Mouse (Mus musculus): Measurements from ENCODE around the gene Tle3. TPM values are rescaled to one million over a fixed set of nuclear protein-coding genes. Genes with fewer than 3 reads are reported as not detected.
A peak's percentile ranks its signal among the peaks of the same experiment; 100 is the strongest.

The Tle3 gene
- polyA plus RNA-seq, 1 experiment from 2014 or later: 18.7 TPM

DNA sequence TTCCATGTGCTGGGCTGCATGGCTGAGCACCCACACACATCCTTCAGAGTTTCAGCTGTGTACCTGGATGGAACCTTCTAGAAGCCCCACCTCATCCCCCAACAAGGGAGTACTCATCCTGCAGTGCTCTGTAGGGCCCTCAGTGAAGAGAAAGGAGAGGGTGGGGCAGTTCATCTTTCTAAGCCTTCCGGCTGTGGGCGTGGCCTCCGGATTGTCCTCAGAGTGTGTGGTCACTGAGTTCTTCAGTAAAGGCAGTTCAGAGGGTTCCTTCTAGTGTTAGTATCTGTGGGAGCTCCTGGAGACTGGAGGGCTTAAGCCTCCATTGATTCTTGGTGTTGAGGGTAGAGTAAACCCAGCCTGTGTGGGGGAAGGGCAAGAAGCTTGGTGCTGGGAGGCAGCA is 22.9 kb downstream of the Tle3 start:
- no peaks in the 10 kb centered on the region for H3K9me3 ChIP-seq (ENCODE audit: control insufficient read depth, low read length)
- H3K4me2 ChIP-seq (ENCODE audit: low read depth, low read length): no peak overlapping the region
- ATAC-seq (ENCODE audit: low read depth): no peak
- H3K36me3 ChIP-seq (ENCODE audit: control insufficient read depth, insufficient read depth, low read length): peaks cover 27% of the 10 kb centered on the region
- no peaks in the 10 kb centered on the region for H3K27me3 ChIP-seq (ENCODE audit: control insufficient read depth, insufficient read depth, low read length)
- no peak overlapping the region for H3K9ac ChIP-seq (replicated peaks; ENCODE audit: low read depth, low read length)
- no peak overlapping the region for H3K27ac ChIP-seq (ENCODE audit: low read depth, low read length)
- peaks cover 33% of the 10 kb centered on the region; the same call in 1 of the 2 replicates for H3K4me1 ChIP-seq (ENCODE audit: control insufficient read depth, insufficient read depth, low read length)
- 90% methylated on average over 3 of the region's 3 CpGs for WGBS
- H3K4me3 ChIP-seq (ENCODE audit: low read depth, low read length): no peak overlapping the region

DNA sequence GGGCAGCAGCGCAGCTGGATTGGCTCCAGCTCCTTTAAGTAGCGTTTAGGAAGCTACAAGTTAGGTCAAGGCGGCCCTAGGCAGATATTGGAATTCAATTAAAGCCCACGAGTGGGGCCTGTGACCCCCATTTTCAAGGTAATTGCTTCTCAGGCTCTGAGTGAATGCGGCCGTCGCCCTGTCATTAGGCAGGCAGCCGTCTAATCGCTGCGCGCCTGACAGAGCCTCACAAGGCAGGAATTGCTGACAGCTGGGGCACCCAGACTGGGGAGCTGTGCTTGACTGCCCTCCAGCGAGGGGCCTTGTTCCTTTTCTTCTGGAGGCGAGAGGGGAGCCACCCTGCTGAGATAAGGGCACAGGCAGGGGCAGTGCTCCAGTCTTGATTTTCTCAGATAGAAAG is 24.3 kb downstream of the Tle3 start:
- Histone ChIP-seq H3K4me1 (ENCODE audit: control insufficient read depth, insufficient read depth, low read length) (peaks cover 36% of the 10 kb centered on the region; the same call in 1 of the 2 replicates), H3K27ac (ENCODE audit: low read depth, low read length) (peak overlapping the region; percentile 1; the same call in 1 of the 2 replicates), H3K4me2 (ENCODE audit: low read depth, low read length) (no peak overlapping the region), H3K27me3 (ENCODE audit: control insufficient read depth, insufficient read depth, low read length) (no peaks in the 10 kb centered on the region), H3K9me3 (ENCODE audit: control insufficient read depth, low read length) (no peaks in the 10 kb centered on the region), H3K36me3 (ENCODE audit: control insufficient read depth, insufficient read depth, low read length) (peaks cover 27% of the 10 kb centered on the region), H3K4me3 (ENCODE audit: low read depth, low read length) (no peak overlapping the region), H3K9ac (replicated peaks; ENCODE audit: low read depth, low read length) (no peak overlapping the region)
- peak; percentile 49; the same call in 1 of the 2 replicates for ATAC-seq (ENCODE audit: low read depth)
- WGBS: 23% methylated on average over 13 of the region's 13 CpGs

DNA sequence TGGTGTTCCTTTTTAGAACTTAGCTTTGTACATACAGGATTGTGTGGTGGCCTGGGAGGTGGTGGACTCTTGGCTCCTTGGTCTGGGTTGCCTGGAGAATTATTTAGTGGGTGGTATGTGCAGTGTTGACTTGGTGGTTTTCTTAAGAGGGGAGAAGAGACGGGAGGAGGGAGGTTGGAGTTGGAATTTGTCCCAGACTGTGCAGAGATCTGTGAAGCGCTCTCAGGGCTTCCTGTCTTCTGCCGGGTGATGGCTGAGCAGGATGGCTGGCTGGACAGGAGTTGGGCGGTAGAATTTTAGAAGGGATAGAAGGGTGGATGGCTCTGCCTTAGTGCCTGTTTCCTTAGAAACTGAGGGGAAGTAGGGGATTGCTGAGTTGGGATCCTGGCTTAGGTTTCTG is 25.0 kb downstream of the Tle3 start:
- ATAC-seq (ENCODE audit: low read depth): no peak
- WGBS: 73% methylated on average over 4 of the region's 4 CpGs
- Histone ChIP-seq H3K27me3 (ENCODE audit: control insufficient read depth, insufficient read depth, low read length) (no peaks in the 10 kb centered on the region), H3K9me3 (ENCODE audit: control insufficient read depth, low read length) (no peaks in the 10 kb centered on the region), H3K4me3 (ENCODE audit: low read depth, low read length) (no peak overlapping the region), H3K9ac (replicated peaks; ENCODE audit: low read depth, low read length) (no peak overlapping the region), H3K4me1 (ENCODE audit: control insufficient read depth, insufficient read depth, low read length) (peaks cover 36% of the 10 kb centered on the region; the same call in 1 of the 2 replicates), H3K27ac (ENCODE audit: low read depth, low read length) (peak overlapping the region; percentile 1; the same call in 1 of the 2 replicates), H3K4me2 (ENCODE audit: low read depth, low read length) (no peak overlapping the region), H3K36me3 (ENCODE audit: control insufficient read depth, insufficient read depth, low read length) (peaks cover 27% of the 10 kb centered on the region)

DNA sequence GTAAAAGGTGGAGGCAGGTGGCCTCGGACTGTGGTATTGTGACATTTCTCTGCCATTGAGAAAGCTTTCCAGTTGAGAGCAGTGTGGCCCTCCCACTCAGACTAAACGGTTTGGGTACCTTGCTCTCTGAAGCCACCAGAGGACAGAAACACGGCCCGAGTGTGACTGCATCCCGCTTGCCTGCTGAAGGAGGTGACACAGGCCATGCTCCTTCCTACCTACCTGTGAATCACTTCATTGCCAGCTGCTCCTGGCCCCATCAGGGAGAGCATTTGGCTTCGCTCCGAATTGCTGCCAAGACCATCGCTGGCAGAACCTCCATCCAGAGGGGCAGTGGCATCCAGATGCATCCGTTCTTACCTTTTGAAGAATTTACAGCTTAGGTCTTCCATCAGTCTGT is 26.0 kb downstream of the Tle3 start:
- Histone ChIP-seq H3K27me3 (ENCODE audit: control insufficient read depth, insufficient read depth, low read length) (no peaks in the 10 kb centered on the region), H3K4me2 (ENCODE audit: low read depth, low read length) (no peak overlapping the region), H3K27ac (ENCODE audit: low read depth, low read length) (no peak overlapping the region), H3K9ac (replicated peaks; ENCODE audit: low read depth, low read length) (no peak overlapping the region), H3K4me1 (ENCODE audit: control insufficient read depth, insufficient read depth, low read length) (peaks cover 43% of the 10 kb centered on the region), H3K36me3 (ENCODE audit: control insufficient read depth, insufficient read depth, low read length) (peaks cover 27% of the 10 kb centered on the region), H3K4me3 (ENCODE audit: low read depth, low read length) (no peak overlapping the region), H3K9me3 (ENCODE audit: control insufficient read depth, low read length) (no peaks in the 10 kb centered on the region)
- no peak for ATAC-seq (ENCODE audit: low read depth)
- 85% methylated on average over 9 of the region's 9 CpGs for WGBS

DNA sequence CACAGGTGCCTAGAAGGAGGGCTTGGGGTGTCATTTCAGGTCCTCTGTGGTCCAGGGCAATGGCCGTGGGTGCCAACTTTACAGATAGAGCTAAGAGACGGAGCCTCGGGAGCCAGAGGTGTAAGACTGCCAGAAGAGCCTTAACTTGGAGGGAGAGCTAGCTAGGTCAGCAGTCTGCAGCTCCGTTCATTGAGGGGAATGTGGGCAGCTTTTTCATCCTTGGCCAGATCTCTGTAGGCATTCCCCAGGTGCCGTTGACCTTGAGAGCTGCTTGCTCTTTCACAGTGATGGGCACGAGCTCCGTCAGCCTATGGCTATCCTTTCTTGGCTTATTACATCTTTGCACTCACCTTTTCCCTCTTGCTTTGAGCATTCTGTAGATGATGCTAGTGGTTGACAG is 28.0 kb downstream of the Tle3 start:
- Histone ChIP-seq H3K9ac (replicated peaks; ENCODE audit: low read depth, low read length) (no peak overlapping the region), H3K36me3 (ENCODE audit: control insufficient read depth, insufficient read depth, low read length) (peaks cover 9% of the 10 kb centered on the region; the same call in 1 of the 2 replicates), H3K27me3 (ENCODE audit: control insufficient read depth, insufficient read depth, low read length) (no peaks in the 10 kb centered on the region), H3K4me2 (ENCODE audit: low read depth, low read length) (no peak overlapping the region), H3K27ac (ENCODE audit: low read depth, low read length) (no peak overlapping the region), H3K4me1 (ENCODE audit: control insufficient read depth, insufficient read depth, low read length) (peaks cover 59% of the 10 kb centered on the region), H3K9me3 (ENCODE audit: control insufficient read depth, low read length) (no peaks in the 10 kb centered on the region), H3K4me3 (ENCODE audit: low read depth, low read length) (no peak overlapping the region)
- ATAC-seq (ENCODE audit: low read depth): no peak
- 92% methylated on average over 7 of the region's 7 CpGs for WGBS

DNA sequence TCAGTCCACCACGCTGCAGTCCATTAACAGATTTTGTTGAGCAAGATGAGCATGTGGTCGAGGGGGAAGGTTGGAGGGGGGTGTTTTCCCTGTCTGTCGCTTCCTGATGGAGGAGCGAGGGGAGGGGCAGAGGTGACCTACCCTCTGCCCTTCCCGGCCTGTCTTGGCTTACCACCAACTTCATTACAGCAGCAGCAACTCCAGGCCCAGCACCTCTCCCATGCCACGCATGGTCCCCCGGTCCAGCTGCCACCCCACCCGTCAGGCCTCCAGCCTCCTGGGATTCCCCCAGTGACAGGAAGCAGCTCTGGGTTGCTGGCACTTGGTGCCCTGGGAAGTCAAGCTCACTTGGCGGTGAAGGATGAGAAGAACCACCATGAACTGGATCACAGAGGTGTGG is 29.5 kb downstream of the Tle3 start:
- no peak overlapping the region for H3K4me2 ChIP-seq (ENCODE audit: low read depth, low read length)
- peaks cover 9% of the 10 kb centered on the region for H3K36me3 ChIP-seq (ENCODE audit: control insufficient read depth, insufficient read depth, low read length)
- H3K4me3 ChIP-seq (ENCODE audit: low read depth, low read length): no peak overlapping the region
- WGBS: 62% methylated on average over 9 of the region's 9 CpGs
- no peaks in the 10 kb centered on the region for H3K27me3 ChIP-seq (ENCODE audit: control insufficient read depth, insufficient read depth, low read length)
- ATAC-seq (ENCODE audit: low read depth): no peak
- H3K27ac ChIP-seq (ENCODE audit: low read depth, low read length): no peak overlapping the region
- H3K4me1 ChIP-seq (ENCODE audit: control insufficient read depth, insufficient read depth, low read length): peaks cover 65% of the 10 kb centered on the region
- no peak overlapping the region for H3K9ac ChIP-seq (replicated peaks; ENCODE audit: low read depth, low read length)
- H3K9me3 ChIP-seq (ENCODE audit: control insufficient read depth, low read length): no peaks in the 10 kb centered on the region

DNA sequence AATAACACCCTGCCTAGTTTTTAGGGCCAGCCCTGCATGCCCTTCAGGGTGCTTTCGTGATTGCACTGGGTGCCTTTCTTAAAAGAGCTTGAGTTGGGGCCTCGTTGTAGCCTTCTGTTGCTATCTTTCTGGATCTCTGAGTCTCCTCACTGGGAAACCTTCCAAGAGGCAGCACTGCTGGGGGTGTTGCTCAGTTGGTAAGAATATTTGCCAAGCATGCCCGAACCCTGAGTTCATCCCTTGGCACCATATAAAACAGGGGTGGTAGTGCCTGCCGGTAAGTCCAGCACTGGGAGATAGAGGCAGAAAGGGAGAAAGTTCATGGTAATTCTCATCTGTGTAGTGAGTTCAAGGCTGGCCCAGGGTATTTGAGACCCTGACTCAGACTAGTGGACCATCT is 30.1 kb downstream of the Tle3 start:
- no peaks in the 10 kb centered on the region for H3K9me3 ChIP-seq (ENCODE audit: control insufficient read depth, low read length)
- 72% methylated on average over 4 of the region's 4 CpGs for WGBS
- H3K4me3 ChIP-seq (ENCODE audit: low read depth, low read length): no peak overlapping the region
- H3K36me3 ChIP-seq (ENCODE audit: control insufficient read depth, insufficient read depth, low read length): peaks cover 15% of the 10 kb centered on the region
- no peak overlapping the region for H3K9ac ChIP-seq (replicated peaks; ENCODE audit: low read depth, low read length)
- H3K27me3 ChIP-seq (ENCODE audit: control insufficient read depth, insufficient read depth, low read length): no peaks in the 10 kb centered on the region
- no peak overlapping the region for H3K4me2 ChIP-seq (ENCODE audit: low read depth, low read length)
- no peak overlapping the region for H3K27ac ChIP-seq (ENCODE audit: low read depth, low read length)
- no peak for ATAC-seq (ENCODE audit: low read depth)
- H3K4me1 ChIP-seq (ENCODE audit: control insufficient read depth, insufficient read depth, low read length): peaks cover 62% of the 10 kb centered on the region

DNA sequence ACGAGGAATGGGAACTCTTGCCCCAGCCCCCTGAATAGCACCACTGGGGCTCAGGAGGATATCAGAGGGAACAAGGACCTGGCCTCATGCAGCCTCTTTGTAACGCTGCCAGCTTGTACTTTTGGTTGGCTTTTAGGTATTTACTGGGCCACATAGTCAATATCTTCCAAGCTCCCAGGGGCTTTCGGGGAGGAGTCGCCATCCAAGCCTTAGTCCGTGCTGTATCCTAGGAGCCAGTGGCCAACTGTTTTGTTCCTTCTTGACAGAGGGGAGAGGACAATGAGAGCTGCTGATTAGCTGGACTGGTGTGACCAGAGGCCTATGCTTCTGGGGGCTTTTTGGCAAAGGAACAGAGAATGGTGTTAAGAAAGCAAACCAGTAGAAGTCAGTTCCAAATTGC is 30.6 kb downstream of the Tle3 start:
- peaks cover 16% of the 10 kb centered on the region for H3K36me3 ChIP-seq (ENCODE audit: control insufficient read depth, insufficient read depth, low read length)
- no peak for ATAC-seq (ENCODE audit: low read depth)
- H3K4me2 ChIP-seq (ENCODE audit: low read depth, low read length): no peak overlapping the region
- no peaks in the 10 kb centered on the region for H3K9me3 ChIP-seq (ENCODE audit: control insufficient read depth, low read length)
- H3K4me3 ChIP-seq (ENCODE audit: low read depth, low read length): no peak overlapping the region
- no peaks in the 10 kb centered on the region for H3K27me3 ChIP-seq (ENCODE audit: control insufficient read depth, insufficient read depth, low read length)
- no peak overlapping the region for H3K9ac ChIP-seq (replicated peaks; ENCODE audit: low read depth, low read length)
- WGBS: 29% methylated on average over 5 of the region's 5 CpGs
- peaks cover 58% of the 10 kb centered on the region for H3K4me1 ChIP-seq (ENCODE audit: control insufficient read depth, insufficient read depth, low read length)
- H3K27ac ChIP-seq (ENCODE audit: low read depth, low read length): no peak overlapping the region

DNA sequence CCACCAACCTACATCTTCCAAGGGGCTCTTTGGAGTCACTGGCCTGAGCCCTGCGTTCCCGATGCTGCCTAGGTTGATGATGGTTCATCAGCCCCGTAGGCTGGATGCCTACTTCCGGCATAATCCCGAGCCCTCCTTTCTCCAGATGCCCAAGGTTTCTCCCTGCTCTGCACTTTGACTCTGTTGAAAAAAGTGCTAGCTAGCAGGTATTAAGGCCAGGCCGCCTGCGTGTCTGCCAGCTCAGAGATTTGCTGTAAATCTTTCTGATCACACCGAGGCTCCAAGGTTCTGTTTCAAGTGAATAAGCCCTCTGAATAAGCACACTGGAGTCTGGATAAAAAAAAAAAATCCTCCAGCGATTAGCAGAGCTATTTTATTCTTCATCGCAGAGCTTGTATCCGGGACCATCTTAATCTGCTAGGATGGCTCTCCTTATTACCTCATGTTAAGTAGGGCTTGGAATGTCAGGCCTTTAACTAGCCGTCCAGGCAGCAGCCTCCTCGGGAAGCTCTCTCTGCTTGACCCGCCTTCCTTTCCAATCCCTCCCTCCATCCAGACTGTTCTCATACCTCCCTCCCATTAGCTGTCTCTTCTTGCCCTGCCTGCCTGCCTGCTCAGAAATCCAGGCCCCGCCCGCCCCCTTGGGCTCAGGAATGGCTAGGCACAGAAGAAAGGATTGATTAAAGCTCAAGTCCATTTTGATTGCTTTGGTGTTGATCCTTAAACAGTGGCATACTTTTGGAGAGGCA is 31.9 kb downstream of the Tle3 start:
- H3K4me1 ChIP-seq (ENCODE audit: control insufficient read depth, insufficient read depth, low read length): peaks cover 59% of the 10 kb centered on the region
- 51% methylated on average over 16 of the region's 16 CpGs for WGBS
- H3K9me3 ChIP-seq (ENCODE audit: control insufficient read depth, low read length): no peaks in the 10 kb centered on the region
- H3K27ac ChIP-seq (ENCODE audit: low read depth, low read length): peak overlapping the region; percentile 82; the same call in 1 of the 2 replicates
- no peak overlapping the region for H3K9ac ChIP-seq (replicated peaks; ENCODE audit: low read depth, low read length)
- ATAC-seq (ENCODE audit: low read depth): no peak
- H3K27me3 ChIP-seq (ENCODE audit: control insufficient read depth, insufficient read depth, low read length): no peaks in the 10 kb centered on the region
- no peak overlapping the region for H3K4me3 ChIP-seq (ENCODE audit: low read depth, low read length)
- no peak overlapping the region for H3K4me2 ChIP-seq (ENCODE audit: low read depth, low read length)
- peaks cover 19% of the 10 kb centered on the region for H3K36me3 ChIP-seq (ENCODE audit: control insufficient read depth, insufficient read depth, low read length)

All from neural tube, embryonic 14.5 days (tissue).